Mouse (Mus musculus) lung, adult 18-20 months (tissue): ENCODE measurements around the gene Lypd6.

Experiments
- DNase-seq, 2 experiments: peaks; one replicate each; pipeline ENCODE4 v3.0.0; 2022; ENCODE audit warnings: mixed read lengths in 2 of 2

Lypd6 gene

GRCm38 (mm10) chr2:50110167-50110566, 43.9 kb downstream of the Lypd6 start:
- no peak for DNase-seq

- no peak for DNase-seq
Observed at GRCm38 (mm10) chr2:50111169-50111568, 44.9 kb downstream of the Lypd6 start.

DNA sequence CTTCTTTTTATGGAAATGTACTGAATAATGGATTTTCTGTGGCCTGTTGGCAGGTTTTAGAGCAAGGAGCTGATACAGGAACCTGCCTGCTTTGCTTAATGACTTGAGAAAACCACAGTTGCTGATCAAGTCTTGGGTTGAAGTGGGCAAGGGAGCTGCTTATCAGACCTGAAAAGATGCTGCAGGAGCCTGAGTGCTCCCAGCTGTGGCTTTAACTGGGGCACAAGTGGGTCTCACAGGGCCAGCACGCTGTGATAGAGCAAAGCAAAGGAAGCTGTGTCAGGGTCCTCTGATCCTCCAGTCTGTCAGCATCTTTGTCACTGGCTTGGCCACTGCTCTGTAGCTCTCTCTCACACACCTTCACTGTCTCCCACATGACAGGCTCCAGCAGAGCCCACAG, 45.4 kb downstream of the Lypd6 start:
- DNase-seq: no peak

DNA sequence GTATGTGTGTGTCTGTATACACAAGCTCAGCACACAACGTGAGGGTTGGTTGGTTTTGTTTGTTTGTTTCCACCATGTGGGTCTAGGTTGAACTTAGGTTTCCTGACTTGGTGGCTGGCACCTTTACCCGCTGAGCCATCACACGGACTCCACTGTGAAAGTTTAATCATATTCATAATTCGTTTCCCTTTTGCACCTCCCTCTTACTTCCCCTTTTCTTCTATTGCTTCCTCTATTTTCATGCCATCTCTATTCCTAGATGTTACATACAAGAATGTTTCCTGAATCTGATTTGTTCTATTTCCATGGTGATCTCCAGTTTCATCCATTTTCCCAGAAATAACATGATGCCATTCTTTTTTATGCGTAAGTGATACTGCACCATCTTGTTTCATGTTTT, 46.2 kb downstream of the Lypd6 start:
- no peak for DNase-seq

DNA sequence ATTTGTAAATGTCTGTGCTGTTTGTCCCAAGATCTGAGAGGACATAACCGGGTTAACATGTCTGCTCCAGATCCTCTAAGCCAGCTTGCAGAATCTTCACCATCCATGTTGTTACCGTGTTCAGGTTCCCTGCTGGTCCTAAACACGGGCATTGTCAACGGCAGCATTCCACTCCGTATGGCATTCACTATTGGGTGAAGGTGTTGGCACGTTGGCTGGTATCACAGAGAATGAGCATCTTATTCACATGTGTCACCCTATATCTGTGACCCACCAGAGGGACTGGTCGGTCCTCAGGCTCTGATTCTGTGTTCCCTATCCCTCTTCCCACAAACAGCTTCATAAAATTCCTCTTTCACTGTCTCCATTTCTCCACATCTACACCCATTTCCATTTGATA, 52.9 kb downstream of the Lypd6 start:
- DNase-seq: no peak

DNA sequence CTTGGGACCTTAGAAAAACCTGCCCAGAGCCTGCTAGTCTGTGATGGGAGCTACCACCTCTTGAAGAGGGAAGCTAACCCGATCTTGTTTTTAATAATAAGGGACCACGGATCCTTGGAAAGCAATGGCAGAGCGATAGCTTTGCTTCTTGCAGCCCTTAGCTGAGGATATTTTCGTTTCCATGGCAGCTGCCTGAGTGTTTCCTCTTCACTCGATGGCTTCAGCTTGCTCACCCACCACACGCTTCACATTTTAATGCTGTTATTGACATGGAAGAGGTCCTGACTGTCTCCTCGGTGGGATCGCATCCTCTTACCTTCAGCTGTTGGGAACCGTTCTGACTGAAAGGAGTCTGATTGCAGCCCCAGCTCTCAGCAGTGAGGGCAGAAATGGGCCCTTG, 54.6 kb downstream of the Lypd6 start:
- DNase-seq: no peak

GRCm38 (mm10) chr2:50123376-50123775, 57.1 kb downstream of the Lypd6 start:
- DNase-seq: no peak

DNA sequence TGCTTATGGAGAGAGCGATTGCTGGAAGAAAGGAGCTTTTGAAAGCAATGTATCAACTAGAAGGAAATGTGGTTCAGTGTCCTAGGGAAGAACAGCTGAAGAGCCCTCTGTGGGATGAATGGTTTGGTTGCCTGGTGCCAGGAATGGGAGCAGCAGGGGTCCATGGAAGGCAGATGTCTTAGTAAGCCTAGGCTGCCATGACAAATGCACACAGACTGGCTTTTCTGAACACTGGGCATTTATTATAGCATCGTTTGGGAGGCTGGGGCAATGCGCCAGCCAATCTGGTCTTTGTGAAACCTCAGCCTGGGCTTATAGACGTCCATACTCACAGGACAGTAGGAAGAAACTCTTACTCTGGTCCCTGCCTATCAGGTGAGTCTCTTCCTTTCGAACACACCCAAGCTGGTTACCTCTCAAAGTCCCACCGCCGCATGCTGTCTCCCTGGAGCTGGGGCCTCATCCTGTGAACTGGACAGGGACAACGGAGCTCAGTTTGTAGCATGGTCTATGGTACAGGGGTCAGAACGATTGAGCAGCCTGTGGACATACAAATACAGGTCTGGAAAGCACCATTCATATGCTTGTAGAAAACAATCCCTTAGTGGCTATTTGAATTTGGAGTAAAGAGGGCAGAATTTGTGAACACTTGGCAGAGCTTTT, 61.4 kb downstream of the Lypd6 start:
- DNase-seq: no peak

DNA sequence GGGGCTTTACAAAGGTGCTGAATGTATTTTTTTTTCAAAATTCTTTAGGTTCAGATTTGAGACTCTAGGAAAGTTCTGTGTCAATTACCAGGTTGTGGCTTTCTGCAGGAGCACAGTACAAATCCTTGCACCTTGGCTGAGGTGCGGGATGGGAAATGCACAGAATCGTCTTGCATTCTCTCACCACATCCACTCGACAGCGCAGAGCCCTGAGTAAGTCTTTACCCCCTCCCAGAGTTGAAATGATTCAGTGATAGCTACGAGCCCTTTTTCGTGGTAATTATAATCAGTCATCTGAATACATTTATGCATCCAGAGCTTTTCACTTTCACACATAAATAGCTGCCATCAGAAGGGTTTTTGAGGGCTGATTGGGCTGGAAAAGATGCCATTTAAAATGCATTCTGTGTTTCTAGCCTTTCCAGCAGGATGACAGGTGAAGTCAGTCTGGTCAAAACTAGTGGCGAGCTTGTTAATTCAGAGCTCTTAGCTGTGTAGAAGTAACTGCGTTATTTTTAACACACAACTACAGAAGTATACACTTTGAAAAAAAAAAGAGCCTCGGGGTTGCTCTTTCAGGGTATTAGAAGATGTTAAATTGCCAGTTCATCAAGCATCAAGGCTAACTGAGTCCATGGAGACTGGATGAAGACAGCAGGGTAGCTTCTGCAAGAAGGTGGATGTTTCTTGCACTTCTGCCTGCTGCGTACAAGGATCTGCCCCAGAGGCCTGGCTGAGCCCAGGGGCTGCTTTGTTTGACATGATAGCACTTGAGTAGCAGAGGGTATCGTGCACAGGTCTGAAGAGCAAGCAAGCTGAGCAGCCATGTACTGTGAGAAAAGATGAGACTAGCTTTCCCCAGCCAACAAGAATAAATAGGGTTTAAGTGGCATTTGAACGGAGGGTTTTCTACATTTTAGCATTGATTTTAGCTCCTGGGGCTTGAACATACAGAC, 62.4 kb downstream of the Lypd6 start:
- DNase-seq: no peak

- DNase-seq: no peak
Observed at GRCm38 (mm10) chr2:50130674-50131073, 64.4 kb downstream of the Lypd6 start.

DNA sequence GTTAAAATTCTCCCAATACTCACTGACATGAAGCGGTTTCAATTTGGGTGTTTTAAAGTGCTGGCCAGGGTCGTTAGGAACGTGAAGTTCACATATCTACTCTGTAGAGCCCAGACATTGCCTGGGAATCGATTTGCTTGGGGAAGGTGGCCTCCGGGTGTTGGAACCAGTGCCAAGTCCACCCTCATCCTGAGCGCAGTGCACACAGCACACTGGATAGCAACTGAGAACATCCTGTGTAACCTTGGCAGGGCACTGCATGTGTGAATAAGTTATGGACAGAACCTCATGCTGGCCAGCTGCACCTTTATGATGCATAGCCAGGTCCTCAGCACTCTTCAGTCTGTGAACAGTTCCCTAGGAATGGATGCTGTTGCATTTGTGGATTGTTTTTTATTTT, 77.4 kb downstream of the Lypd6 start:
- no peak for DNase-seq

DNA sequence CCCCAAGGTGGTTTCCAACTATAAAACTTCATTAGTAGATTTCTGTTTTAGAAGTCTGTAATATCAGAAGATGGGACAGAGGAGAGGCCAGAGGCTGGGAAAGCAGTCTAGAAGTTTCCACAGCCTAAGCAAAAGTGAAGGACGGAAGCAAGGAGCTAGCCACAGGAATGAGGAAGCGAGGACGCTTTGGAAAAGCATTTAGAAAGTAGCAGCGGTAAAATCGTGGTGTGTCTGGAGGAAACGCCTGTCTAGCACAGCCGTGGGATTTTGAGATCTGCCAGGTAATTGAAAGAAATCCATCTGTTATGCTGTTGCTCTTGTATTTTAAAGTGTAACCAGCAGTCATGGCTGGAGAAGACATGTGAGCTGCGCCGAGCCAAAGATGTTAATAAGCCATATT, 81.1 kb downstream of the Lypd6 start:
- DNase-seq: no peak

DNA sequence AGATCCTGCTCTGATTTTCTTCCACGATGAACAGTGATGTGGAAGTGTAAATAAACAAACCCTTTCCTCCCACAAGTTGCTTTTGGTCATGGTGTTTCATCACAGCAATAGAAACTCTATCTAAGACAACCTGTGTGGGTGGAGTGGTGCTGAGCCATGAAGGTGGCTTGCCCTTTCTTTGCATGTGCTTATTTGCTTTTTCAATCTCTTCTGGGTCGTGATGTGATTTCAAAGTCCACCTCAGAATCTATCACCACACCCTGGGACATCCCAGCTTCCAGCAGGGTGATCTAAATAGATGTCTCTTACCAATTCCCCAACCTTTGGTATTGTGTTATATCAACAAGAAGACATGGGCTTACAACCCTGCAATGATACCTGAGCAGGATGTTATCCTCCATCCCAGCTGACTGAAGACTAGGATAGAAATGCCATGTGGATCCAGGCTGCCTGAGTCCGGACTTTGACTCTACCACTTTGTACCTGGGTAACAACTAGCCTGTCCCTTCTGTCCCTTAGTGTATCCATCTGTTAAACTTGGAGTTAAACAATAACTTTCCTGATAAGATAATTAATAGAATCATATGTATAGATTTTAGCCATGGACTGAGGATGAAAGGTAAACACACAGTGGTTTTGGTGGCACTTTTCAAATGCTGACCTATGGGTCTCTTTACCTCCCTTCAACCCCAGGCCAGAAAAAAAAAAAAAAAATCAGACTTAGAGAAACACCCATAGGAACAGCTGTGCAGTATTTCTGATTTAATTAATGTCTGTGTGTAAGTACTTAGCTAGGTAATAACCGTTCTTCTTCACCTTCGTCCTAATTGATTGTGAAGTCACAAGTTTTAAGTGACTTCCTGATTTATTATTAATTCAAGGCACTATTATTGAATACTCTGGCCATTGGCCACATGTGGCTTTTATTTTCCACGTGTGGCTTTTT, 83.3 kb downstream of the Lypd6 start:
- DNase-seq: no peak

- peak; percentile 22 to 55 for DNase-seq
Observed at GRCm38 (mm10) chr2:50150203-50150590, 84.0 kb downstream of the Lypd6 start.

DNA sequence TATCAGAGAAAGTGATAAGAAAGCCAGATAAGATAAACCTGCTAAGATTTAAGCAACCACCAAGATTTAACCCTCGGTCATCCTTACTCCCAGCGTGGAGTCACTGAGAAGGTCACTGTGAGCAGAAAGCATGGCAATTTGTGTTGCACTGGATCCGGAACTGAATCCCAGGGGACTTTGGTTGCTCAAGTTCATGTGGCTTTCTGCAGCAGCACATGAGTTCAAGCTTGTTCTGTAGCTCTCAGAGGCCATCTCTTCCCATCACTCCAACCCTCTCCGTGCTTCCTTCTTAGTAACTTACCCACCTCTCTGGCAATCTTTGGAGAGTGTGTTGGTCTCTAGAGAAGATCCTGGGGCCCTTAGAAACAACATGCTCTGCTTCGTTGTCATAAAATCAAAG, 84.6 kb downstream of the Lypd6 start:
- no peak for DNase-seq

DNA sequence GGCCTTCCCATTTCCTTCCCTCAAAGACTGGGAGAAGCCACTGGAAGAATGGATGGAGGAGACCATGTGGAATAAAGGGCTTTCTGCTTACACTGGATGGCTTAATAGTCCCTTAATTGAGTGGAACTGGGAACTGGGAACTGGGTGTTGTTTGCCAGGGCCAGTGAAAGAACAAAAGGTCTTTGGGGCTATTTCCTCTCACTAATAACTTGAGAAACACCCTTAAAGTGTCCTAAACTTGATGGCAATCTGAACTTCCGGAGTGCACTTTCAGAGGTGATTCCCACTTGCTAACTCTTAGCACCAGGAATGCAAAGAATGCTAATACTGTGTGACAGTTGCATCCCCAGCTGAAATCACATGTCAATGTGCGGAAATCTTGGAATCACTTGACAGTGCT, 85.2 kb downstream of the Lypd6 start:
- no peak for DNase-seq

GRCm38 (mm10) chr2:50151879-50152278, 85.7 kb downstream of the Lypd6 start:
- no peak for DNase-seq

- DNase-seq: no peak
Observed at GRCm38 (mm10) chr2:50156009-50156408, 89.8 kb downstream of the Lypd6 start.

DNA sequence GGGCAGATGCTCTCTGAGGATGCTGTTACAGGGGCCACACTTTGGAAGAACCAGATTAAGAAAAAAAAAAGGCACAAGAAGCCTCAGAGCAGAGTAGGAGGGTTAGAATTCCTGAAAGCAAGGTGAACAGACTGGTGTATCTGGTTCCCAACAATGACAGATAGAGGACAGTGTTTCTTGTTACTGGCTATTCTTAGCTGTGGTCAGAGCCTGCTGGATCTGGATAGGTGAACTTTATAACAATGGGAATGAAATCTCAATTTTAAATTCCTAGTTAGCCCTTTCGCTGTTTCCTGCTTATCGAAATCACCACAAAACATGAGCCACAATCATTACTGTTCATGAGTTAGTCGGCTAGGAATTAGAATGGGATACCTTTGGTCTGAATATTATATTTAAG, 93.8 kb downstream of the Lypd6 start:
- DNase-seq: no peak

GRCm38 (mm10) chr2:50163608-50164007, 97.4 kb downstream of the Lypd6 start:
- no peak for DNase-seq

GRCm38 (mm10) chr2:50165277-50165676, 99.0 kb downstream of the Lypd6 start:
- no peak for DNase-seq

DNA sequence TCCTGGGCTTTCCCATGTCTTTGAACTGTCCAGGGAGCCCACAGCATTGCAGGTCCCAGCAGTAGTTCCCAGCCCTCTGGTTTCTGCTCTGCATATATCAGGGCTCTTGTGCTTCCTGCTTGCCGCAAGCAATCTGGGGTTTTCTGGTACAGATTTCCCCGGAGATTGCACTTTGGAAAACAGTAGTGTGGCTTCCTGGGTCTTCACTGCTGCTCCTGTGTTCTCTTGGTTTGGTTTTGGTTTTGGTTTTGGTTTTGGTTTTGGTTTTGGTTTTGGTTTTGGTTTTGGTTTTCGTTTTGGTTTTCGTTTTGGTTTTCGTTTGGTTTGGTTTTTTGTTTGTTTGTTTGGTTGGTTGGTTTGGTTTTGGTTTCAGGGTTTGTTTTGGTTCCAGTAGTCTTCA, 99.9 kb downstream of the Lypd6 start:
- DNase-seq: no peak
